Comparison of ENCODE assay signal across 8 mouse cellular contexts in the genomic region with DNA sequence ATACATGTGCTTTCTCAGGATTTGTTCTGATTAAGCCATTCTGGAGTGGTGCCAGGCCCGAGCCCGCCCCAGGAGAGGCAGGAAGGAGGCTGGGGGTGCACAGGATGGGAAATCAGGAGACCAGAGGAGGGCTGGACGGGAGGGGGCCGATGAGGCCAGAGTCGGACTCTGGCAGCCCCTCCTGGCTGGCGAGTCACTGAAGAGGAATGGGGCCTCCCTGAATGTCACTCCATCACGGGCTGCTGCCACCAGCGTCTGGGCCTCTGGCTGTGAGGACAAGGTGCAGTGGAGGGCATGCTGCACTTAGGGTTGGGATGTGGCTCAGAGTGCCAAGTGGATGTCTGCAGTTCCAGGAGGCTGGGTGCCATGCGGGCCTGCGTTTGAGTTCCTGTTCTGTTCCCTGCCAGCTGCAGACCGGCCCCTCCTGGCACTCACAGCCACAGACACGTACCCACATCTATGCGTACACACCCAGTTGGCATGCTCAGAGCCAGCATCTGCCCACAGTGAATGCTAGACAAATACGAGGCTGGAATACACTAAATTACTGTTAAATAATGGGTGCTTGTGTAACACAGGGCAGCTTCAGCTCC.
DNase-seq lines count a peak whose midpoint lies in the region; ATAC-seq and TF ChIP-seq lines count a peak whose summit lies in the region.

No protein-coding gene starts in this region.

- H3K27me3 ChIP-seq in thymus, adult 2 months (ENCODE audit: control insufficient read depth, insufficient read depth, low read length): no peaks in the 10 kb centered on the region

- WGBS in thymus, adult 2 months: 70% methylated on average over 14 of the region's 14 CpGs

- ATAC-seq in activated CD4-positive, CD25-positive, alpha-beta regulatory T cell, adult 4 months: no peak

- peak; percentile 48 for DNase-seq in adrenal gland, postnatal 14 days
- no peak for DNase-seq in adrenal gland, adult 18-20 months (ENCODE audit: low spot score in 2 of 2)
- peak; percentile 75 to 82 for DNase-seq in right cerebral cortex, postnatal 10 days (ENCODE audit: low spot score in 2 of 2)
- no peak for DNase-seq in right cerebral cortex, adult 18-20 months
- DNase-seq in layer of hippocampus, postnatal 14 days (ENCODE audit: low spot score in 2 of 2): peak; percentile 33 to 52
- peak; percentile 35 for DNase-seq in right cerebral cortex, postnatal 14 days
- DNase-seq in thymus, adult 2 months: no peak

- H3K27ac ChIP-seq in thymus, adult 2 months (ENCODE audit: control insufficient read depth, insufficient read depth, low read length): no peak overlapping the region

- H3K4me1 ChIP-seq in thymus, adult 2 months (replicated peaks; ENCODE audit: control insufficient read depth, insufficient read depth, low read length): no peaks in the 10 kb centered on the region

- H3K36me3 ChIP-seq in thymus, adult 2 months (ENCODE audit: control insufficient read depth, insufficient read depth, low read length): no peaks in the 10 kb centered on the region

- no peak for TF ChIP-seq POLR2A in thymus, adult 2 months (IDR thresholded peaks at IDR 0.05; ENCODE audit: control insufficient read depth, extremely low read depth, insufficient read depth, low read length, poor library complexity)

- no peak overlapping the region for H3K4me3 ChIP-seq in thymus, adult 2 months (ENCODE audit: control insufficient read depth, insufficient read depth, low read length)

- no peak for TF ChIP-seq CTCF in thymus, adult 2 months (IDR thresholded peaks at IDR 0.05; ENCODE audit: borderline replicate concordance, control insufficient read depth, extremely low read depth, insufficient read depth, low read length, poor library complexity)

Comparison
In these comparisons a context has a peak if more than half of its experiments do, and no peak if none do; other contexts are left out.
1. DNase-seq: peak in adrenal gland, postnatal 14 days (single experiment), right cerebral cortex, postnatal 10 days (2 of 2), layer of hippocampus, postnatal 14 days (2 of 2) and right cerebral cortex, postnatal 14 days (single experiment); none in adrenal gland, adult 18-20 months (0 of 2), right cerebral cortex, adult 18-20 months (single experiment) and thymus, adult 2 months (single experiment).